Mouse (Mus musculus) heart, postnatal 0 days (tissue): Measurements from ENCODE around the gene Col5a1.

Source experiments
- CTCF ChIP-seq: IDR thresholded peaks from 2 replicates; pipeline ENCODE4 v1.5.1; 2016; ENCODE audit warnings: antibody characterized with exemption, control low read depth, low read depth
- EP300 ChIP-seq: IDR thresholded peaks from 2 replicates; pipeline ENCODE4 v1.6.1; 2016; ENCODE audit warnings: antibody characterized with exemption, low read depth

DNA sequence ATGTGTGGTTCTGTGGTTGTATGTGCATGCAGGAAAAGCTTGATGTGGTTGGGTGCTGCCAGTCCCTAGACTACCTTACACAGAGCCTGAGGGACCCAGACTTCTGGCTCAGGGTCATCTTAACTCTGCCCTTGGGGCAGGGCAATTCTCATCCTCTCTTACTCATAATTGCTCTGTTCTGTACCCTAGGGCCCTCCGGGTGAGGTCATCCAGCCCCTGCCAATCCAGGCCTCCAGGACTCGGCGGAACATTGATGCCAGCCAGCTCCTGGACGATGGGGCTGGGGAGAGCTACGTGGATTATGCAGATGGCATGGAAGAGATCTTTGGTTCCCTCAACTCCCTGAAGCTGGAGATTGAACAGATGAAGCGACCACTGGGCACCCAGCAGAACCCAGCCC, 138.2 kb downstream of the Col5a1 start:
- TF ChIP-seq CTCF (no peak), EP300 (no peak)
